Mouse (Mus musculus) embryonic facial prominence, embryonic 14.5 days (tissue): ENCODE data around the gene Skil. TPM values are rescaled to one million over a fixed set of nuclear protein-coding genes. Genes with fewer than 3 reads are reported as not detected.

Source experiments
- ATAC-seq: fragments of 200-750 bp; cut with Nextera tagmentation; 2 replicates; pipeline ENCODE4 v1.8.0; 2017; ENCODE audit warnings: low read depth, moderate number of reproducible peaks, moderate TSS enrichment
- DNase-seq: peaks from one replicate; pipeline ENCODE4 v3.0.0-alpha.2; 2015; ENCODE audit warnings: low spot score
- H3K27ac ChIP-seq: fragments of 300-500 bp; sonication (generic); replicated peaks from 2 replicates; pipeline ENCODE4 v1.5.1; 2014; ENCODE audit warnings: low read depth, mild to moderate bottlenecking, low read length, moderate library complexity
- H3K27me3 ChIP-seq: fragments of 300-500 bp; sonication (generic); replicated peaks from 2 replicates; pipeline ENCODE4 v1.6.1; 2014; ENCODE audit warnings: low read length; ENCODE audit not compliant: control insufficient read depth, insufficient read depth
- H3K36me3 ChIP-seq: fragments of 300-500 bp; sonication (generic); 2 replicates; pipeline ENCODE4 v1.6.1; 2014; ENCODE audit warnings: low read length, mixed read lengths; ENCODE audit not compliant: control insufficient read depth, insufficient read depth
- H3K4me1 ChIP-seq: fragments of 300-500 bp; sonication (generic); 2 replicates; pipeline ENCODE4 v1.6.1; 2014; ENCODE audit warnings: antibody characterized with exemption, low read length; ENCODE audit not compliant: control insufficient read depth, insufficient read depth
- H3K4me2 ChIP-seq: fragments of 300-500 bp; sonication (generic); 2 replicates; pipeline ENCODE4 v1.6.1; 2014; ENCODE audit warnings: low read depth, mild to moderate bottlenecking, low read length, moderate library complexity, mixed read lengths
- H3K4me3 ChIP-seq: fragments of 300-500 bp; sonication (generic); 2 replicates; pipeline ENCODE4 v1.5.1; 2014; ENCODE audit warnings: low read depth, mild to moderate bottlenecking, low read length
- H3K9ac ChIP-seq: fragments of 300-500 bp; sonication (generic); 2 replicates; pipeline ENCODE4 v1.6.1; 2014; ENCODE audit warnings: low read depth, mild to moderate bottlenecking, low read length, moderate library complexity, mixed read lengths
- H3K9me3 ChIP-seq: fragments of 300-500 bp; sonication (generic); 2 replicates; pipeline ENCODE4 v1.6.1; 2016; ENCODE audit warnings: low read length; ENCODE audit not compliant: control insufficient read depth
- WGBS: fragments of 180-500 bp; shearing (Covaris S2); extraction: QIAGEN DNeasy Blood & Tissue Kit; methylation state at CpG from one replicate; pipeline ENCODE4 v1.1.7; 2014; 5-methylcytosine and 5-hydroxymethylcytosine counted together
- polyA plus RNA-seq: library from polyadenylated mRNA; unstranded; fragments of >200 nt; fragmentation: Nextera tagmentation; extraction: Ambion mirVana; gene quantifications from 2 replicates; pipeline ENCODE4 v1.2.1, GENCODE M21; 2014

The Skil gene
- polyA plus RNA-seq, 1 experiment from 2014 or later: 21.1 TPM

DNA sequence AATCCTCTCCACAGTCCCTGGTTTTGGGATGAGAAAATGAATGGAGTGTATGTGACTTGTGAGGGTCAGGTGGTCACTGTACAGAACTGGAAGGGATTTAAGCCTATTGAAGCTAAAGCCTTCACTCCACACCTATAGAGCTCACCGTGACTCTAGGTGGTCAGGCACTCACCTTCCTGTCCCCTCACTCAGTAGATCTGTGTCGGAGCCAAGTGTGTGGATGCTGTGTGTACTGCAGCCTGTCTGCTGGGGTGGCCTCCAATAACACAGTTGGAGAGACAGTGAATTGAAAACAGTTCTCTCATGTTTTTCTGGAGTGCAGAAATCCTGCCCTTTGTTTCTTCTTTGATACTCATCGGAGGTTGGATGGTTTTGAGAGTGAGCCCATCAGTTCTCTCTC is 70.9 kb downstream of the Skil start:
- DNase-seq (no peak), ATAC-seq (no peak)
- Histone ChIP-seq H3K36me3 (no peaks in the 10 kb centered on the region), H3K4me2 (no peak overlapping the region), H3K9ac (no peak overlapping the region), H3K27me3 (no peaks in the 10 kb centered on the region), H3K4me3 (no peak overlapping the region), H3K27ac (peak overlapping the region; percentile 39), H3K4me1 (peaks cover 22% of the 10 kb centered on the region), H3K9me3 (no peaks in the 10 kb centered on the region)
- WGBS: 33% methylated on average over 3 of the region's 3 CpGs

GRCm38 (mm10) chr3:31166365-31166871 is 71.6 kb downstream of the Skil start:
- H3K4me2 ChIP-seq: peak overlapping the region; percentile 1; the same call in 1 of the 2 replicates
- no peaks in the 10 kb centered on the region for H3K27me3 ChIP-seq
- DNase-seq (peak; percentile 74), ATAC-seq (peak; percentile 75)
- H3K36me3 ChIP-seq: no peaks in the 10 kb centered on the region
- no peaks in the 10 kb centered on the region for H3K9me3 ChIP-seq
- no peak overlapping the region for H3K4me3 ChIP-seq
- peak overlapping the region; percentile 39; the same call in 1 of the 2 replicates for H3K27ac ChIP-seq
- no peak overlapping the region for H3K9ac ChIP-seq
- WGBS: 31% methylated on average over 12 of the region's 12 CpGs
- peaks cover 19% of the 10 kb centered on the region for H3K4me1 ChIP-seq

Other genes starting within 250 kb of the Skil start
- gene Gpr160, start 239.1 kb upstream of the Skil start, polyA plus RNA-seq: 4.5 and 4.6 TPM in 2 replicates
- 6.9 and 7.9 TPM in 2 replicates for gene Phc3, start 125.6 kb upstream of the Skil start, polyA plus RNA-seq
- 38.8 and 40.6 TPM in 2 replicates for gene Prkci, start 99.3 kb upstream of the Skil start, polyA plus RNA-seq
- gene Cldn11, start 54.9 kb downstream of the Skil start, polyA plus RNA-seq: 59.9 and 65.7 TPM in 2 replicates
- gene Slc7a14, start 215.3 kb downstream of the Skil start, polyA plus RNA-seq: 0.43 and 0.47 TPM in 2 replicates